Mouse (Mus musculus) forebrain, embryonic 11.5 days (tissue): ENCODE data around the gene Nob1. TPM values are rescaled to one million over a fixed set of nuclear protein-coding genes. Genes with fewer than 3 reads are reported as not detected.

Source experiments
- ATAC-seq: fragments of 200-750 bp; cut with Nextera tagmentation; replicated peaks from 2 replicates; pipeline ENCODE4 v1.8.0; 2017; ENCODE audit warnings: moderate TSS enrichment; ENCODE audit not compliant: low FRiP score
- DNase-seq: peaks from one replicate; pipeline ENCODE4 v3.0.0-alpha.2; 2017; ENCODE audit warnings: low spot score
- H3K27ac ChIP-seq: fragments of 300-500 bp; sonication (generic); 2 replicates; pipeline ENCODE4 v1.5.1; 2014; ENCODE audit warnings: low read depth, low read length
- H3K27me3 ChIP-seq: fragments of 300-500 bp; sonication (generic); 2 replicates; pipeline ENCODE4 v1.6.1; 2014; ENCODE audit warnings: mild to moderate bottlenecking, low read length, mixed read lengths; ENCODE audit not compliant: control insufficient read depth, insufficient read depth
- H3K36me3 ChIP-seq: fragments of 300-500 bp; sonication (generic); 2 replicates; pipeline ENCODE4 v1.6.1; 2014; ENCODE audit warnings: mild to moderate bottlenecking, low read length, moderate library complexity, mixed read lengths; ENCODE audit not compliant: control insufficient read depth, insufficient read depth
- H3K4me1 ChIP-seq: fragments of 300-500 bp; sonication (generic); replicated peaks from 2 replicates; pipeline ENCODE4 v1.6.1; 2014; ENCODE audit warnings: low read length, mixed read lengths; ENCODE audit not compliant: control insufficient read depth, insufficient read depth
- H3K4me2 ChIP-seq: fragments of 300-500 bp; sonication (generic); 2 replicates; pipeline ENCODE4 v1.6.1; 2014; ENCODE audit warnings: low read depth, mild to moderate bottlenecking, low read length, moderate library complexity, mixed read lengths; ENCODE audit not compliant: severe bottlenecking
- H3K4me3 ChIP-seq: fragments of 300-500 bp; sonication (generic); 2 replicates; pipeline ENCODE4 v1.5.1; 2014; ENCODE audit warnings: low read depth, low read length
- H3K9ac ChIP-seq: fragments of 300-500 bp; sonication (generic); 2 replicates; pipeline ENCODE4 v1.6.1; 2014; ENCODE audit warnings: low read length
- H3K9me3 ChIP-seq: fragments of 300-500 bp; sonication (generic); 2 replicates; pipeline ENCODE4 v1.6.1; 2016; ENCODE audit warnings: low read length, mixed read lengths; ENCODE audit not compliant: control insufficient read depth
- WGBS: fragments of 180-500 bp; shearing (Covaris S2); extraction: QIAGEN DNeasy Blood & Tissue Kit; methylation state at CpG from one replicate; pipeline ENCODE4 v1.1.7; 2014; 5-methylcytosine and 5-hydroxymethylcytosine counted together
- polyA plus RNA-seq: library from polyadenylated mRNA; unstranded; fragments of >200 nt; fragmentation: Nextera tagmentation; extraction: Ambion mirVana; gene quantifications from 2 replicates; pipeline ENCODE4 v1.2.1, GENCODE M21; 2014

Gene Nob1
- polyA plus RNA-seq, 1 experiment from 2014 or later: 88.7 TPM

- H3K4me2 ChIP-seq: no peak overlapping the region
- 83% methylated on average over 5 of the region's 5 CpGs for WGBS
- no peaks in the 10 kb centered on the region for H3K27me3 ChIP-seq
- DNase-seq (no peak), ATAC-seq (no peak)
- no peak overlapping the region for H3K27ac ChIP-seq
- no peak overlapping the region for H3K9ac ChIP-seq
- no peaks in the 10 kb centered on the region for H3K4me1 ChIP-seq
- H3K4me3 ChIP-seq: no peak overlapping the region
- H3K36me3 ChIP-seq: no peaks in the 10 kb centered on the region
- H3K9me3 ChIP-seq: no peaks in the 10 kb centered on the region
Measured at GRCm38 (mm10) chr8:107401866-107402265, 23.0 kb downstream of the Nob1 start.

GRCm38 (mm10) chr8:107399495-107399894 lies 25.4 kb downstream of the Nob1 start:
- Histone ChIP-seq H3K9ac (no peak overlapping the region), H3K36me3 (no peaks in the 10 kb centered on the region), H3K27ac (no peak overlapping the region), H3K27me3 (no peaks in the 10 kb centered on the region), H3K4me2 (no peak overlapping the region), H3K9me3 (no peaks in the 10 kb centered on the region), H3K4me3 (no peak overlapping the region), H3K4me1 (no peaks in the 10 kb centered on the region)
- no peak for ATAC-seq
- DNase-seq: no peak
- WGBS: 43% methylated on average over 9 of the region's 9 CpGs

- no peaks in the 10 kb centered on the region for H3K27me3 ChIP-seq
- 60% methylated on average over 12 of the region's 12 CpGs for WGBS
- H3K27ac ChIP-seq: no peak overlapping the region
- no peak overlapping the region for H3K4me2 ChIP-seq
- no peak overlapping the region for H3K4me3 ChIP-seq
- DNase-seq: no peak
- H3K9me3 ChIP-seq: no peaks in the 10 kb centered on the region
- H3K9ac ChIP-seq: no peak overlapping the region
- H3K4me1 ChIP-seq: no peaks in the 10 kb centered on the region
- ATAC-seq: no peak
- H3K36me3 ChIP-seq: no peaks in the 10 kb centered on the region
Measured at GRCm38 (mm10) chr8:107397665-107398064, 27.2 kb downstream of the Nob1 start.

- no peaks in the 10 kb centered on the region for H3K27me3 ChIP-seq
- H3K4me3 ChIP-seq: no peak overlapping the region
- no peaks in the 10 kb centered on the region for H3K4me1 ChIP-seq
- DNase-seq (no peak), ATAC-seq (no peak)
- no peaks in the 10 kb centered on the region for H3K9me3 ChIP-seq
- no peaks in the 10 kb centered on the region for H3K36me3 ChIP-seq
- no peak overlapping the region for H3K9ac ChIP-seq
- no peak overlapping the region for H3K4me2 ChIP-seq
- WGBS: 86% methylated on average over 10 of the region's 10 CpGs
- H3K27ac ChIP-seq: no peak overlapping the region
Measured at GRCm38 (mm10) chr8:107396106-107396670, 28.7 kb downstream of the Nob1 start.

GRCm38 (mm10) chr8:107395397-107395796 lies 29.5 kb downstream of the Nob1 start:
- Histone ChIP-seq H3K27me3 (no peaks in the 10 kb centered on the region), H3K4me3 (no peak overlapping the region), H3K4me2 (no peak overlapping the region), H3K4me1 (no peaks in the 10 kb centered on the region), H3K27ac (no peak overlapping the region), H3K9ac (no peak overlapping the region), H3K36me3 (no peaks in the 10 kb centered on the region), H3K9me3 (no peaks in the 10 kb centered on the region)
- ATAC-seq (no peak), DNase-seq (no peak)

- H3K27ac ChIP-seq: no peak overlapping the region
- H3K9me3 ChIP-seq: no peaks in the 10 kb centered on the region
- H3K4me2 ChIP-seq: no peak overlapping the region
- H3K9ac ChIP-seq: no peak overlapping the region
- ATAC-seq (no peak), DNase-seq (no peak)
- H3K36me3 ChIP-seq: no peaks in the 10 kb centered on the region
- no peaks in the 10 kb centered on the region for H3K4me1 ChIP-seq
- no peaks in the 10 kb centered on the region for H3K27me3 ChIP-seq
- 68% methylated on average over 4 of the region's 4 CpGs for WGBS
- no peak overlapping the region for H3K4me3 ChIP-seq
Measured at GRCm38 (mm10) chr8:107391136-107391516, 33.7 kb downstream of the Nob1 start.

GRCm38 (mm10) chr8:107390476-107391135 lies 34.2 kb downstream of the Nob1 start:
- no peaks in the 10 kb centered on the region for H3K27me3 ChIP-seq
- 91% methylated on average over 16 of the region's 16 CpGs for WGBS
- DNase-seq (no peak), ATAC-seq (no peak)
- H3K9me3 ChIP-seq: no peaks in the 10 kb centered on the region
- H3K27ac ChIP-seq: no peak overlapping the region
- H3K9ac ChIP-seq: no peak overlapping the region
- no peaks in the 10 kb centered on the region for H3K36me3 ChIP-seq
- no peak overlapping the region for H3K4me2 ChIP-seq
- H3K4me3 ChIP-seq: no peak overlapping the region
- no peaks in the 10 kb centered on the region for H3K4me1 ChIP-seq

GRCm38 (mm10) chr8:107389557-107389956 lies 35.3 kb downstream of the Nob1 start:
- H3K9me3 ChIP-seq: no peaks in the 10 kb centered on the region
- no peaks in the 10 kb centered on the region for H3K27me3 ChIP-seq
- H3K4me2 ChIP-seq: no peak overlapping the region
- H3K9ac ChIP-seq: no peak overlapping the region
- DNase-seq (no peak), ATAC-seq (no peak)
- H3K4me1 ChIP-seq: no peaks in the 10 kb centered on the region
- no peaks in the 10 kb centered on the region for H3K36me3 ChIP-seq
- H3K4me3 ChIP-seq: no peak overlapping the region
- no peak overlapping the region for H3K27ac ChIP-seq
- 92% methylated on average over 8 of the region's 8 CpGs for WGBS

- H3K27ac ChIP-seq: no peak overlapping the region
- H3K9ac ChIP-seq: no peak overlapping the region
- no peaks in the 10 kb centered on the region for H3K36me3 ChIP-seq
- no peaks in the 10 kb centered on the region for H3K27me3 ChIP-seq
- no peak overlapping the region for H3K4me3 ChIP-seq
- ATAC-seq (no peak), DNase-seq (no peak)
- H3K4me1 ChIP-seq: no peaks in the 10 kb centered on the region
- H3K4me2 ChIP-seq: no peak overlapping the region
- no peaks in the 10 kb centered on the region for H3K9me3 ChIP-seq
- 66% methylated on average over 5 of the region's 5 CpGs for WGBS
Measured at GRCm38 (mm10) chr8:107387861-107388260, 37.0 kb downstream of the Nob1 start.
